Mouse (Mus musculus) lung, adult 2 months (tissue): ENCODE data around the gene Eid3.

Experiments
- CTCF ChIP-seq: fragments of 200-500 bp; IDR thresholded peaks from 2 replicates; pipeline ENCODE4 v1.5.1; 2011; ENCODE audit warnings: mild to moderate bottlenecking, low read length, control low read depth; ENCODE audit not compliant: insufficient read depth
- POLR2A ChIP-seq: fragments of 200-500 bp; IDR thresholded peaks from 2 replicates; pipeline ENCODE4 v1.6.1; 2011; ENCODE audit warnings: low read depth, mild to moderate bottlenecking, control low read depth, low read length, borderline replicate concordance; ENCODE audit errors: extremely low read depth

- TF ChIP-seq CTCF (no peak), POLR2A (no peak)
Measured at GRCm38 (mm10) chr10:82817514-82817913, 48.9 kb upstream of the Eid3 start.
